Mouse (Mus musculus) forebrain, embryonic 11.5 days (tissue): ENCODE measurements around the gene Gimap1. TPM values are rescaled to one million over a fixed set of nuclear protein-coding genes. Genes with fewer than 3 reads are reported as not detected.

Experiments
- ATAC-seq: fragments of 200-750 bp; cut with Nextera tagmentation; replicated peaks from 2 replicates; pipeline ENCODE4 v1.8.0; 2017; ENCODE audit warnings: moderate TSS enrichment; ENCODE audit not compliant: low FRiP score
- DNase-seq: peaks from one replicate; pipeline ENCODE4 v3.0.0-alpha.2; 2017; ENCODE audit warnings: low spot score
- H3K27ac ChIP-seq: fragments of 300-500 bp; sonication (generic); 2 replicates; pipeline ENCODE4 v1.5.1; 2014; ENCODE audit warnings: low read depth, low read length
- H3K27me3 ChIP-seq: fragments of 300-500 bp; sonication (generic); 2 replicates; pipeline ENCODE4 v1.6.1; 2014; ENCODE audit warnings: mild to moderate bottlenecking, low read length, mixed read lengths; ENCODE audit not compliant: control insufficient read depth, insufficient read depth
- H3K36me3 ChIP-seq: fragments of 300-500 bp; sonication (generic); 2 replicates; pipeline ENCODE4 v1.6.1; 2014; ENCODE audit warnings: mild to moderate bottlenecking, low read length, moderate library complexity, mixed read lengths; ENCODE audit not compliant: control insufficient read depth, insufficient read depth
- H3K4me1 ChIP-seq: fragments of 300-500 bp; sonication (generic); replicated peaks from 2 replicates; pipeline ENCODE4 v1.6.1; 2014; ENCODE audit warnings: low read length, mixed read lengths; ENCODE audit not compliant: control insufficient read depth, insufficient read depth
- H3K4me2 ChIP-seq: fragments of 300-500 bp; sonication (generic); 2 replicates; pipeline ENCODE4 v1.6.1; 2014; ENCODE audit warnings: low read depth, mild to moderate bottlenecking, low read length, moderate library complexity, mixed read lengths; ENCODE audit not compliant: severe bottlenecking
- H3K4me3 ChIP-seq: fragments of 300-500 bp; sonication (generic); 2 replicates; pipeline ENCODE4 v1.5.1; 2014; ENCODE audit warnings: low read depth, low read length
- H3K9ac ChIP-seq: fragments of 300-500 bp; sonication (generic); 2 replicates; pipeline ENCODE4 v1.6.1; 2014; ENCODE audit warnings: low read length
- H3K9me3 ChIP-seq: fragments of 300-500 bp; sonication (generic); 2 replicates; pipeline ENCODE4 v1.6.1; 2016; ENCODE audit warnings: low read length, mixed read lengths; ENCODE audit not compliant: control insufficient read depth
- WGBS: fragments of 180-500 bp; shearing (Covaris S2); extraction: QIAGEN DNeasy Blood & Tissue Kit; methylation state at CpG from one replicate; pipeline ENCODE4 v1.1.7; 2014; 5-methylcytosine and 5-hydroxymethylcytosine counted together
- polyA plus RNA-seq: library from polyadenylated mRNA; unstranded; fragments of >200 nt; fragmentation: Nextera tagmentation; extraction: Ambion mirVana; gene quantifications from 2 replicates; pipeline ENCODE4 v1.2.1, GENCODE M21; 2014

Gimap1 gene
- 5.4 and 6.4 TPM in 2 replicates for polyA plus RNA-seq

DNA sequence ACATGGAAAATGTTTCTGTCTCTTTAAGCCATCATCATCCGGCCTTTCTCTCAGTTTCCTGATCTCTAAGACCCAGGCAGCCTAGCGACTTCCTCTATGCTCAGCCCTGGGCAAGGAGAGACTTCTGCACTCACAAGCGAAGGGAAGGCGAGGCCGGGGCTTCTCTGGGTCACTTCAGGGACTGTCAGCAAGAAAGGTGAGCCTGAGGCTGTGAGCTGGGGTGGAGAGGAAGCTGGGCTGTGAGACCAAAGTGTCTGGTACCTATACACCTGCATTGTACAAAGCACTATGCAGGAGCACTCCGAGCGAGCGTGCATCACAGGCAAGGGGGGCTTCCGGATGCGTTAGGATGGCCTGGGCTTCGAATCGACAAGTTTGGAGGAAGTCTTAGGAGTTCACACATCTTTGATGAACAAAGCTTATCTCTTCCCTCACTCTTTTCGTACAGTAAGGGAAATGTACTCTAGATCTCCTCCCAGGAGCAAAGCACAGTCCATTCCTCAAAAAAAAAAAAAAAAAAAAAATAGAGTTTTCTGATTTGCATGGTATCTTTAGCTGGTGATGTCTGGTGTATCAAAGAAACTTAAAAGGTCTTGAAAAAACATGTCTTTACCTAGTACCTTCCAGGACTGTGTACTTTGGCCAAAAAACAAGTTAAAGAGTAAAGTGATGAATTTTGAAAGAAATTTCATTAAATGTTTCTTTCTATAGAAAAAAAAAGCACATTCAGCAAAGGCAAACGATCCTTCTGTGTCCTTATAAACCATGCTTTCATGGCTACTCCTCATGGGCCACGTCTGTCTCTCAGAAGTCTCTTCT, at the start of gene Gimap1:
TSS of gene Gimap1 (plus strand) at position 94 of the 819 bp plus-strand sequence.
- Histone ChIP-seq H3K27me3 (peaks cover 20% of the 10 kb centered on the region), H3K4me1 (no peaks in the 10 kb centered on the region), H3K4me3 (no peak within 1 kb of the TSS), H3K9me3 (no peaks in the 10 kb centered on the region), H3K4me2 (no peak within 1 kb of the TSS), H3K36me3 (no peaks in the 10 kb centered on the region), H3K9ac (no peak within 1 kb of the TSS), H3K27ac (no peak within 1 kb of the TSS)
- no peak for ATAC-seq
- DNase-seq: no peak
- 83% methylated on average over 15 of the region's 15 CpGs for WGBS

GRCm38 (mm10) chr6:48689320-48689719, 49.5 kb upstream of the Gimap1 start:
- 78% methylated on average over 2 of the region's 2 CpGs for WGBS
- Histone ChIP-seq H3K9ac (no peak overlapping the region), H3K36me3 (no peaks in the 10 kb centered on the region), H3K27ac (no peak overlapping the region), H3K4me1 (no peaks in the 10 kb centered on the region), H3K9me3 (no peaks in the 10 kb centered on the region), H3K27me3 (no peaks in the 10 kb centered on the region), H3K4me2 (no peak overlapping the region), H3K4me3 (no peak overlapping the region)
- ATAC-seq: no peak
- no peak for DNase-seq

DNA sequence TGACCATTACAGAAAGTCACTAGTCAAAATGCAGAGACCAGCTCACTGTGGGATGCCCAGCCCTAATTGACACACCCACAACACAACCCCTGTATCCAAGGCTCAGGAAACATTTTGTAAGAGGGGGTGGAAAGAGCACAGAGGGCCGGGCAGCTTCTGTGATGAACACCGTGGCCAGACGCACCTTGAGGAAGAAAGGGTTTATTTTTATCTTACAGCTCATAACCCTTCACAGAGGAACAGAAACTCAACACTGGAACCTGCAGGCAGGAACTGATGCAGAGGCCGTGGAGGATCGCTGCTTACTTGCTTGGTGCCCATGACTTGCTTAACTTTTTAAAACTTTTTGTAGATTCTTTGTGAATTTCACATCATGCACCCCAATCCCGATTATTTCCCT, 45.9 kb upstream of the Gimap1 start:
- H3K9ac ChIP-seq: no peak overlapping the region
- DNase-seq (no peak), ATAC-seq (no peak)
- no peak overlapping the region for H3K27ac ChIP-seq
- no peaks in the 10 kb centered on the region for H3K36me3 ChIP-seq
- no peaks in the 10 kb centered on the region for H3K27me3 ChIP-seq
- H3K9me3 ChIP-seq: no peaks in the 10 kb centered on the region
- H3K4me3 ChIP-seq: no peak overlapping the region
- no peak overlapping the region for H3K4me2 ChIP-seq
- 94% methylated on average over 6 of the region's 6 CpGs for WGBS
- H3K4me1 ChIP-seq: no peaks in the 10 kb centered on the region

GRCm38 (mm10) chr6:48696830-48697554, 41.9 kb upstream of the Gimap1 start:
- Histone ChIP-seq H3K36me3 (no peaks in the 10 kb centered on the region), H3K9ac (no peak overlapping the region), H3K9me3 (no peaks in the 10 kb centered on the region), H3K4me3 (no peak overlapping the region), H3K4me2 (no peak overlapping the region), H3K27ac (no peak overlapping the region), H3K4me1 (no peaks in the 10 kb centered on the region), H3K27me3 (no peaks in the 10 kb centered on the region)
- 80% methylated on average over 4 of the region's 4 CpGs for WGBS
- ATAC-seq (no peak), DNase-seq (no peak)

- WGBS: 21% methylated on average over 1 of the region's 1 CpGs
- Histone ChIP-seq H3K4me2 (no peak overlapping the region), H3K4me1 (no peaks in the 10 kb centered on the region), H3K27ac (no peak overlapping the region), H3K4me3 (no peak overlapping the region), H3K27me3 (no peaks in the 10 kb centered on the region), H3K36me3 (no peaks in the 10 kb centered on the region), H3K9ac (no peak overlapping the region), H3K9me3 (no peaks in the 10 kb centered on the region)
- DNase-seq: no peak
- ATAC-seq: no peak
These were observed 41.3 kb upstream of the Gimap1 start for GRCm38 (mm10) chr6:48697555-48697930.

DNA sequence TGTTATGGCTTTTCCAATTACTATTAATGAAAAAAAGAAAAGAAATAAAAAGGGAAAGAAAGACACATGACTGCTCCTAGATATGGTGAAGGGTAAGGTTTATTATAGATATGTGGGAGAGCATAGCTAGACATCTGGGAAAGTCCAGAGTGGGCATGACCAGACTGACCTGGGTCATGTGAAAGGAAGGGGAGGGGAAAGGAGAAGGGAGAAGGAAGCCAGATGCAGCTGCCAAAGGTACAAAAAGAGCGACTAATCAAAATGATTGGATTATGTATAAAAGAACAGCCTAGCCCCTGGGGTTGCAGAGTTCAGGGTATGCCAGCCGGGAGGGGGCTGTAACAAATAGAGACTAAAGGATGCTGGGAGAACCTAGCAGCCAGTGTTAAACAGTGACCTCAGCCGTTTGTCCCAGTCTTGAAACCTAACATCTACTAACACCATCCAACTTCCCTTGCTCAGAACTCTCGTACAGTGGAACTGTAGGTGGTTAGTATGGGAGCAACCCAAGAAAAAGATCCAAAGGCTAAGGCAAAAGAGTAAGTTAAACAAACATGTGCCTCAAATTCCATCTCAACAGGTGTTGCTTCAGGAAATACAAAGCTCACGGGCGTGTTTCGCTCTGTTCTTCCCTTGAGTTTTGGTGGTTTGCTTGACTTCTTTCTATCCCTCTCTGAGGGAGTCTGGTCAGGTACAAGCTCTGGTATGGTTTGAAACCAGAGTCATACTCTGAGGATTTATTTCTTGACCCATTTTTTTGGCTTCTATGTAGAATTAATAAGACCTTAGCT, 40.6 kb upstream of the Gimap1 start:
- Histone ChIP-seq H3K9me3 (no peaks in the 10 kb centered on the region), H3K4me1 (no peaks in the 10 kb centered on the region), H3K4me2 (no peak overlapping the region), H3K36me3 (no peaks in the 10 kb centered on the region), H3K4me3 (no peak overlapping the region), H3K27ac (no peak overlapping the region), H3K9ac (no peak overlapping the region), H3K27me3 (no peaks in the 10 kb centered on the region)
- WGBS: 81% methylated on average over 7 of the region's 7 CpGs
- ATAC-seq: no peak
- DNase-seq: no peak

- ATAC-seq: no peak
- H3K4me3 ChIP-seq: no peak overlapping the region
- no peaks in the 10 kb centered on the region for H3K4me1 ChIP-seq
- no peak overlapping the region for H3K9ac ChIP-seq
- WGBS: 87% methylated on average over 3 of the region's 3 CpGs
- H3K4me2 ChIP-seq: no peak overlapping the region
- H3K9me3 ChIP-seq: no peaks in the 10 kb centered on the region
- no peaks in the 10 kb centered on the region for H3K27me3 ChIP-seq
- H3K36me3 ChIP-seq: no peaks in the 10 kb centered on the region
- H3K27ac ChIP-seq: no peak overlapping the region
- no peak for DNase-seq
These were observed 40.0 kb upstream of the Gimap1 start for GRCm38 (mm10) chr6:48698888-48699287.

GRCm38 (mm10) chr6:48700251-48701075, 38.4 kb upstream of the Gimap1 start:
- Histone ChIP-seq H3K36me3 (no peaks in the 10 kb centered on the region), H3K9me3 (no peaks in the 10 kb centered on the region), H3K27ac (no peak overlapping the region), H3K9ac (no peak overlapping the region), H3K4me3 (no peak overlapping the region), H3K27me3 (no peaks in the 10 kb centered on the region), H3K4me2 (no peak overlapping the region), H3K4me1 (no peaks in the 10 kb centered on the region)
- no peak for DNase-seq
- WGBS: 62% methylated on average over 5 of the region's 5 CpGs
- ATAC-seq: no peak
